Mouse (Mus musculus): ENCODE results near the gene Insyn1. TPM values are rescaled to one million over a fixed set of nuclear protein-coding genes. Genes with fewer than 3 reads are reported as not detected.

The Insyn1 gene
- polyA plus RNA-seq, 3 experiments from 2014 or later, result not detected

- ATAC-seq, result no peak
These were observed 47.2 kb downstream of the Insyn1 start for GRCm38 (mm10) chr9:58535447-58536134.

- ATAC-seq, result no peak
These were observed 49.4 kb downstream of the Insyn1 start for GRCm38 (mm10) chr9:58537774-58538173.

GRCm38 (mm10) chr9:58539886-58540285, 51.5 kb downstream of the Insyn1 start:
- ATAC-seq, result no peak

- no peak for ATAC-seq
These were observed 53.5 kb downstream of the Insyn1 start for GRCm38 (mm10) chr9:58541895-58542338.

- no peak for ATAC-seq
These were observed 56.5 kb downstream of the Insyn1 start for GRCm38 (mm10) chr9:58544879-58545324.

GRCm38 (mm10) chr9:58545428-58545827, 57.0 kb downstream of the Insyn1 start:
- ATAC-seq, result no peak

GRCm38 (mm10) chr9:58546630-58547360, 58.4 kb downstream of the Insyn1 start:
- no peak for ATAC-seq

- ATAC-seq, result no peak
These were observed 60.5 kb downstream of the Insyn1 start for GRCm38 (mm10) chr9:58548897-58549296.

Other genes with a start within 250 kb of the Insyn1 start
- gene Pml, start 238.8 kb upstream of the Insyn1 start, polyA plus RNA-seq (2017; shearing (Covaris generic)), result 10 to 100 TPM; 40.6 to 53.9 (median 40.9) TPM
- 10 to 100 TPM; 11.9 to 42.4 (median 32.1) TPM for gene Stoml1, start 235.4 kb upstream of the Insyn1 start, polyA plus RNA-seq (2017; shearing (Covaris generic))
- gene Loxl1, start 175.4 kb upstream of the Insyn1 start, polyA plus RNA-seq (2017; shearing (Covaris generic)), result not detected
- not detected for gene Tbc1d21, start 118.1 kb upstream of the Insyn1 start, polyA plus RNA-seq (2017; shearing (Covaris generic))
- not detected for gene Cd276, start 66.8 kb downstream of the Insyn1 start, polyA plus RNA-seq (2017; shearing (Covaris generic))
- gene Nptn, start 93.6 kb downstream of the Insyn1 start, polyA plus RNA-seq (2017; shearing (Covaris generic)), result 100 to 1,000 TPM in 2 of 3 experiments, 10 to 100 TPM in 1; 85.5 to 164 (median 109) TPM